Mouse (Mus musculus) bone marrow macrophage, adult 2 months (primary cell): Measurements from ENCODE around the gene Tnks1bp1.

Experiments used
- CTCF ChIP-seq: IDR thresholded peaks from 2 replicates; pipeline ENCODE4 v1.5.1; 2012; ENCODE audit warnings: low read depth, mild to moderate bottlenecking, low read length, moderate library complexity
- POLR2A ChIP-seq: IDR thresholded peaks from 2 replicates; pipeline ENCODE4 v1.6.1; 2012; ENCODE audit warnings: mild to moderate bottlenecking, low read depth, low read length, borderline replicate concordance

- TF ChIP-seq POLR2A (no peak), CTCF (no peak)
Measured at GRCm38 (mm10) chr2:84999486-85000181, 48.2 kb upstream of the Tnks1bp1 start.
